Mouse (Mus musculus): ENCODE data around the gene Rnf212. TPM values are rescaled to one million over a fixed set of nuclear protein-coding genes. Genes with fewer than 3 reads are reported as not detected.

Rnf212 gene
- polyA plus RNA-seq, 1 experiment from 2014 or later, result not detected

GRCm38 (mm10) chr5:108750328-108751210 is 24.2 kb downstream of the Rnf212 start:
- Histone ChIP-seq H3K27me3 (replicated peaks; ENCODE audit: control insufficient read depth, insufficient read depth, low read length) (no peaks in the 10 kb centered on the region), H3K36me3 (ENCODE audit: control insufficient read depth, insufficient read depth, low read length) (no peaks in the 10 kb centered on the region), H3K9ac (ENCODE audit: low read depth, low read length) (no peak overlapping the region), H3K4me2 (ENCODE audit: low read length) (no peak overlapping the region), H3K4me3 (ENCODE audit: low read length) (no peak overlapping the region), H3K27ac (ENCODE audit: low read depth, low read length) (no peak overlapping the region), H3K4me1 (ENCODE audit: control insufficient read depth, insufficient read depth, low read depth, low read length) (no peaks in the 10 kb centered on the region), H3K9me3 (ENCODE audit: control insufficient read depth, low read length) (no peaks in the 10 kb centered on the region)
- 75% methylated on average over 5 of the region's 5 CpGs for WGBS
- ATAC-seq, result no peak

DNA sequence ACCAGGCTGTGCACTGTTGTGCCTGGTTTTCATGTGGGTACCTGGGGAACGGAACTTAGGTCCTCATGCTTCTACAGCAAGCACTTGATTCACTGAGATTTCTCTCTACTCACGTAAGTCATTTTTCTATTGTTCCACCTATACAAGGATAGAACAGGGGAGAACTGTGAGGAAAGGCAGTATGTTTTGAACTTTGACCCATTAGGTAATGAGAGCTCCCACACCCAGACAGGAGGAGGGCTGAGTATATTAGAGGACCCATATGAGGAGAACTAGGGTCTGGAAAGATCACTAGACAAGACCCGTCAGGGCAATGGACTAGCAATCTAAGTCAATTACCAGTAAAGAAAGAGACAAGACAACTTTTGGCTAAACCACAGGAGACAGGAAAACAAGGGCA is 30.2 kb downstream of the Rnf212 start:
- H3K4me1 ChIP-seq (ENCODE audit: control insufficient read depth, insufficient read depth, low read depth, low read length), result no peaks in the 10 kb centered on the region
- no peak overlapping the region for H3K4me2 ChIP-seq (ENCODE audit: low read length)
- no peaks in the 10 kb centered on the region for H3K27me3 ChIP-seq (replicated peaks; ENCODE audit: control insufficient read depth, insufficient read depth, low read length)
- H3K4me3 ChIP-seq (ENCODE audit: low read length), result no peak overlapping the region
- no peak overlapping the region for H3K9ac ChIP-seq (ENCODE audit: low read depth, low read length)
- no peaks in the 10 kb centered on the region for H3K36me3 ChIP-seq (ENCODE audit: control insufficient read depth, insufficient read depth, low read length)
- ATAC-seq, result no peak
- 84% methylated on average over 3 of the region's 3 CpGs for WGBS
- no peaks in the 10 kb centered on the region for H3K9me3 ChIP-seq (ENCODE audit: control insufficient read depth, low read length)
- H3K27ac ChIP-seq (ENCODE audit: low read depth, low read length), result no peak overlapping the region

GRCm38 (mm10) chr5:108743856-108744255 is 30.9 kb downstream of the Rnf212 start:
- Histone ChIP-seq H3K36me3 (ENCODE audit: control insufficient read depth, insufficient read depth, low read length) (no peaks in the 10 kb centered on the region), H3K27me3 (replicated peaks; ENCODE audit: control insufficient read depth, insufficient read depth, low read length) (no peaks in the 10 kb centered on the region), H3K9me3 (ENCODE audit: control insufficient read depth, low read length) (no peaks in the 10 kb centered on the region), H3K4me3 (ENCODE audit: low read length) (no peak overlapping the region), H3K4me2 (ENCODE audit: low read length) (no peak overlapping the region), H3K4me1 (ENCODE audit: control insufficient read depth, insufficient read depth, low read depth, low read length) (no peaks in the 10 kb centered on the region), H3K27ac (ENCODE audit: low read depth, low read length) (no peak overlapping the region), H3K9ac (ENCODE audit: low read depth, low read length) (no peak overlapping the region)
- WGBS, result 69% methylated on average over 2 of the region's 2 CpGs
- ATAC-seq, result no peak

DNA sequence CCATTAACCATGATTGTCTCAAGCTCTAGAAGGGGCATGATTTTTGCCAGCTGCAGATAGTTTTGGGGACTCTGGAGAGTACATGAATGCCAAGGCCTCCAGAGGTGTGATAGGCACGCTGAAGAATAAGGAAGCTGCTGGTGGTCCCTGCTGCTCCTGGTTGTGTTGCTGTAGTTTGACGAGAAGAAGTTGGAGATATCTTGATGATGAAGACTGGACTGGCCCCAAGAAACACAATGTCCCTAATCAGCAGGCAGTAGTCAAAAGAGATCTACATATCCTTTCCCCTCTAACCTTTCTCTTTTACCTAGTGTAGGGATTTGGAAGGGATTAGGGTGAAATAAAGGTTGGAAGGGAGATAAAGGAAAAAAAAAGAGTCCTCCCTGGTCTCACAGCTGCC is 32.2 kb downstream of the Rnf212 start:
- no peaks in the 10 kb centered on the region for H3K36me3 ChIP-seq (ENCODE audit: control insufficient read depth, insufficient read depth, low read length)
- WGBS, result 76% methylated on average over 2 of the region's 2 CpGs
- no peaks in the 10 kb centered on the region for H3K27me3 ChIP-seq (replicated peaks; ENCODE audit: control insufficient read depth, insufficient read depth, low read length)

DNA sequence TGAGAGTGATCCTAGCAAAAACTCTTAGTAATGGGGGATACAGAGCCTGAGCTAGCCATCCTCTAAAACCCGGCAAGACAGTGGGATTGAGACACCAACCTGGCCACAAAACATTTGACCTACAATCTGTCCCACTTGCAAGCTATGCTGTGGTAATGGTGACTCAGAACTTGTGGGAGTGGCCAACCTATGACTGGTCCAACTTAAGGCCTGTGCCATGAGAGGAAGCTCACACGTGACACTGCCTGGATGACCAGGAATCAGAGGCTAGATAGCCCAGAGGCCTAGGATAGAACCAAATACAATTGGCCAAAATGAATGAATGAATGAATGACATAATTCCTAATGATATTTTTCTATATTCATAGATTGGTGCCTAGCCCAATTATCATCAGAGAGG is 32.9 kb downstream of the Rnf212 start:
- Histone ChIP-seq H3K4me2 (ENCODE audit: low read length) (no peak overlapping the region), H3K4me3 (ENCODE audit: low read length) (no peak overlapping the region), H3K4me1 (ENCODE audit: control insufficient read depth, insufficient read depth, low read depth, low read length) (no peaks in the 10 kb centered on the region), H3K9me3 (ENCODE audit: control insufficient read depth, low read length) (no peaks in the 10 kb centered on the region), H3K9ac (ENCODE audit: low read depth, low read length) (no peak overlapping the region), H3K27ac (ENCODE audit: low read depth, low read length) (no peak overlapping the region), H3K36me3 (ENCODE audit: control insufficient read depth, insufficient read depth, low read length) (no peaks in the 10 kb centered on the region), H3K27me3 (replicated peaks; ENCODE audit: control insufficient read depth, insufficient read depth, low read length) (no peaks in the 10 kb centered on the region)
- 85% methylated on average over 2 of the region's 2 CpGs for WGBS
- no peak for ATAC-seq

More for the DNA sequence above, 32.2 kb downstream of the Rnf212 start:
- Histone ChIP-seq H3K4me3 (ENCODE audit: low read length) (no peak overlapping the region), H3K9me3 (ENCODE audit: control insufficient read depth, low read length) (no peaks in the 10 kb centered on the region), H3K9ac (ENCODE audit: low read depth, low read length) (no peak overlapping the region), H3K4me1 (ENCODE audit: control insufficient read depth, insufficient read depth, low read depth, low read length) (no peaks in the 10 kb centered on the region), H3K27ac (ENCODE audit: low read depth, low read length) (no peak overlapping the region), H3K4me2 (ENCODE audit: low read length) (no peak overlapping the region)
- no peak for ATAC-seq

- Histone ChIP-seq H3K9me3 (ENCODE audit: control insufficient read depth, low read length) (no peaks in the 10 kb centered on the region), H3K27me3 (replicated peaks; ENCODE audit: control insufficient read depth, insufficient read depth, low read length) (no peaks in the 10 kb centered on the region)
- 94% methylated on average over 1 of the region's 1 CpGs for whole genome bisulfite sequencing
Observed at GRCm38 (mm10) chr5:108727425-108727824, 47.4 kb downstream of the Rnf212 start.

GRCm38 (mm10) chr5:108726557-108727248 is 48.1 kb downstream of the Rnf212 start:
- no peaks in the 10 kb centered on the region for H3K27me3 ChIP-seq (replicated peaks; ENCODE audit: control insufficient read depth, insufficient read depth, low read length)
- no peaks in the 10 kb centered on the region for H3K36me3 ChIP-seq (ENCODE audit: control insufficient read depth, insufficient read depth, low read length)
- no peaks in the 10 kb centered on the region for H3K4me1 ChIP-seq (ENCODE audit: control insufficient read depth, insufficient read depth, low read depth, low read length)
- H3K9ac ChIP-seq (ENCODE audit: low read depth, low read length), result no peak overlapping the region
- no peaks in the 10 kb centered on the region for H3K9me3 ChIP-seq (ENCODE audit: control insufficient read depth, low read length)
- 22% methylated on average over 5 of the region's 5 CpGs for WGBS
- peak; percentile 95 for ATAC-seq
- H3K27ac ChIP-seq (ENCODE audit: low read depth, low read length), result no peak overlapping the region
- no peak overlapping the region for H3K4me3 ChIP-seq (ENCODE audit: low read length)
- no peak overlapping the region for H3K4me2 ChIP-seq (ENCODE audit: low read length)

More at GRCm38 (mm10) chr5:108727425-108727824, 47.4 kb downstream of the Rnf212 start:
- H3K4me2 ChIP-seq (ENCODE audit: low read length), result no peak overlapping the region
- H3K27ac ChIP-seq (ENCODE audit: low read depth, low read length), result no peak overlapping the region
- H3K4me1 ChIP-seq (ENCODE audit: control insufficient read depth, insufficient read depth, low read depth, low read length), result no peaks in the 10 kb centered on the region
- no peak overlapping the region for H3K9ac ChIP-seq (ENCODE audit: low read depth, low read length)
- no peak overlapping the region for H3K4me3 ChIP-seq (ENCODE audit: low read length)
- no peaks in the 10 kb centered on the region for H3K36me3 ChIP-seq (ENCODE audit: control insufficient read depth, insufficient read depth, low read length)
- ATAC-seq, result no peak

DNA sequence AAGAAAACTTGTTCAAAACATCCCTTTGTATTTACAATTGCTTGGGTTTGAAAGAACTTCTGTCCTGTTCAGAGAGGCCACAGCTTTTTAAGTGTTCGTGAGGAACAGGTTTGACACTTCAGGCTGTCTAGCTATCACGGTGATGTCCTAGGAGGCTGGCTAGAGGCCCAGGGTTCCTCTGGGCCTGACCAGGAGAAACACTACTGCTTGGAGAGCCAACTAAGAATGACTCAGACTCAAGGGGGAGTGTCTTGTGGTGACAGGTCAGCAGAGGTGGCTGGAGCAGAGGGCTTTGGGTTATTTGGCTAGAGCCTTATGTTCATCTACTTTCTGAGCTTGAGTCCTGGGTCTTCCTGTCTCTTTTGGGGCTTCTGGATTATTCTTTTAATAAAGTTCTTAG is 50.8 kb downstream of the Rnf212 start:
- ATAC-seq, result no peak
- no peaks in the 10 kb centered on the region for H3K27me3 ChIP-seq (replicated peaks; ENCODE audit: control insufficient read depth, insufficient read depth, low read length)
- no peaks in the 10 kb centered on the region for H3K9me3 ChIP-seq (ENCODE audit: control insufficient read depth, low read length)
- WGBS, result 68% methylated on average over 2 of the region's 2 CpGs
- H3K4me3 ChIP-seq (ENCODE audit: low read length), result no peak overlapping the region
- H3K4me2 ChIP-seq (ENCODE audit: low read length), result no peak overlapping the region
- no peak overlapping the region for H3K27ac ChIP-seq (ENCODE audit: low read depth, low read length)
- H3K36me3 ChIP-seq (ENCODE audit: control insufficient read depth, insufficient read depth, low read length), result no peaks in the 10 kb centered on the region
- no peaks in the 10 kb centered on the region for H3K4me1 ChIP-seq (ENCODE audit: control insufficient read depth, insufficient read depth, low read depth, low read length)
- H3K9ac ChIP-seq (ENCODE audit: low read depth, low read length), result no peak overlapping the region

GRCm38 (mm10) chr5:108719761-108720160 is 55.0 kb downstream of the Rnf212 start:
- ATAC-seq, result no peak
- Histone ChIP-seq H3K9me3 (ENCODE audit: control insufficient read depth, low read length) (no peaks in the 10 kb centered on the region), H3K36me3 (ENCODE audit: control insufficient read depth, insufficient read depth, low read length) (no peaks in the 10 kb centered on the region), H3K9ac (ENCODE audit: low read depth, low read length) (no peak overlapping the region), H3K4me1 (ENCODE audit: control insufficient read depth, insufficient read depth, low read depth, low read length) (no peaks in the 10 kb centered on the region), H3K27me3 (replicated peaks; ENCODE audit: control insufficient read depth, insufficient read depth, low read length) (no peaks in the 10 kb centered on the region), H3K4me2 (ENCODE audit: low read length) (no peak overlapping the region), H3K27ac (ENCODE audit: low read depth, low read length) (no peak overlapping the region), H3K4me3 (ENCODE audit: low read length) (no peak overlapping the region)
- 70% methylated on average over 7 of the region's 7 CpGs for WGBS
